ENCODE assay signal across 15 mouse cellular contexts in the genomic region with DNA sequence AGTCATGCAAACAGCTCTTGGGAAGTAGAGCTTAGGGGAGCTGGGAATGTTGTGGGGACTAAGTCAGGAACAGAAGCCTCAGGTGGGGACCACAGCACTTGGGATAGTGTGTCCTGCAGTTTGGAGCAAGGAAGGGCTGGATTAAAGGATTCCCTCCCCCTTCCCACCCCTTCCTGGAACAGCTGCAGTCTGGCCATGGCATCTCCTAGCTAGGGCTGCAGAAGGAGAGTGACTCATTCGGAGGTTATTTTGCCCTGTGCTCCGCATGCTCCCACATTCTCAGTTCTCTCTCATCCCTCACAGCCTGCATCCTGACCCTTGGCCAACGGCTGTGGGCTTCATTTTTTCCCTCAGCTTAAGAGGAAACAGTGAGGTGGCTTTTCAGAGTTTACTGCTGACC. TPM values are rescaled to one million over a fixed set of nuclear protein-coding genes. Genes with fewer than 3 reads are reported as not detected.
DNase-seq lines count a peak whose midpoint lies in the region; ATAC-seq and TF ChIP-seq lines count a peak whose summit lies in the region.
"Had no signal": no experiment of that assay in that cellular context is flagged by ENCODE, and none has a peak within 500 bp of the region (broad histone marks: within the 10 kb centered on the region; RNA-seq: fewer than 3 reads in every experiment).

No protein-coding gene starts in this region.

- DNase-seq in gastrocnemius, postnatal 14 days: peak; percentile 34
- DNase-seq in gastrocnemius, adult 8-10 months (ENCODE audit: low spot score in 2 of 2): no peak
- peak; percentile 60 for DNase-seq in 3134 (ENCODE audit: extremely low read depth, insufficient read length, low spot score)
- peak; percentile 28 for DNase-seq in Patski (ENCODE audit: low read depth, low spot score)
- DNase-seq in layer of hippocampus, adult 18-20 months (ENCODE audit: low spot score in 2 of 2): no peak
- DNase-seq in embryo, embryonic 9.5 days (ENCODE audit: extremely low spot score): no peak
- DNase-seq: cerebellum, postnatal 25 days; thymus, postnatal 4 days had no signal

- no peak for TF ChIP-seq CTCF in Patski (IDR thresholded peaks at IDR 0.05)

- H3K36me3 ChIP-seq in heart, embryonic 13.5 days: no peaks in the 10 kb centered on the region
- no peaks in the 10 kb centered on the region for H3K36me3 ChIP-seq in midbrain, embryonic 16.5 days (ENCODE audit: control insufficient read depth, insufficient read depth, low read length)
- H3K36me3 ChIP-seq: forebrain, embryonic 10.5 days had no signal

- no peak overlapping the region for H3K27ac ChIP-seq in heart, embryonic 13.5 days (replicated peaks)
- H3K27ac ChIP-seq in midbrain, embryonic 16.5 days (ENCODE audit: low read length): no peak overlapping the region
- H3K27ac ChIP-seq: forebrain, embryonic 10.5 days; hindbrain, postnatal 0 days; macrophage had no signal

- in situ Hi-C loops in Patski (cut with MboI; ENCODE audit: low pct_unique_long_range_greater_than_20kb): no loop called here

- no peaks in the 10 kb centered on the region for H3K27me3 ChIP-seq in Patski
- no peaks in the 10 kb centered on the region for H3K27me3 ChIP-seq in heart, embryonic 13.5 days (replicated peaks)
- no peaks in the 10 kb centered on the region for H3K27me3 ChIP-seq in midbrain, embryonic 16.5 days (ENCODE audit: control insufficient read depth, insufficient read depth, low read depth, low read length)
- H3K27me3 ChIP-seq: CH12.LX had no signal

- no peaks in the 10 kb centered on the region for H3K9me3 ChIP-seq in heart, embryonic 13.5 days
- no peaks in the 10 kb centered on the region for H3K9me3 ChIP-seq in midbrain, embryonic 16.5 days (replicated peaks; ENCODE audit: control insufficient read depth, low read length, poor library complexity, severe bottlenecking)
- H3K9me3 ChIP-seq: forebrain, embryonic 10.5 days had no signal

- POLR2A ChIA-PET in Patski (lab: Charles Lee): interaction anchor here (0.9 kb wide), 1 partner anchor 17 kb away, joined by 3 read pairs; no protein-coding TSS in a partner anchor

- peak overlapping the region; percentile 0; the same call in 1 of the 2 replicates for H3K9ac ChIP-seq in heart, embryonic 13.5 days
- no peak overlapping the region for H3K9ac ChIP-seq in midbrain, embryonic 16.5 days (ENCODE audit: low read depth, low read length)

- ATAC-seq in Patski: peak; percentile 92
- no peak for ATAC-seq in heart, embryonic 13.5 days (ENCODE audit: extremely low read depth, insufficient number of reproducible peaks, low FRiP score, low TSS enrichment)
- ATAC-seq in midbrain, embryonic 16.5 days: no peak
- ATAC-seq: hindbrain, postnatal 0 days had no signal

- WGBS in heart, embryonic 13.5 days: 30% methylated on average over 3 of the region's 3 CpGs
- 52% methylated on average over 3 of the region's 3 CpGs for WGBS in midbrain, embryonic 16.5 days

- H3K4me3 ChIP-seq in heart, embryonic 13.5 days: no peak overlapping the region
- no peak overlapping the region for H3K4me3 ChIP-seq in midbrain, embryonic 16.5 days (ENCODE audit: low read depth, low read length)
- H3K4me3 ChIP-seq: forebrain, embryonic 10.5 days had no signal

- H3K4me1 ChIP-seq in heart, embryonic 13.5 days: peaks cover 56% of the 10 kb centered on the region
- peaks cover 12% of the 10 kb centered on the region for H3K4me1 ChIP-seq in midbrain, embryonic 16.5 days (ENCODE audit: control insufficient read depth, insufficient read depth, low read length)

- intact Hi-C loops in gastrocnemius, postnatal 14 days (cut with DNase I; ENCODE audit: low total_unique reads): no loop called here

- H3K4me2 ChIP-seq in heart, embryonic 13.5 days: no peak overlapping the region
- H3K4me2 ChIP-seq in midbrain, embryonic 16.5 days (ENCODE audit: low read length): no peak overlapping the region
- H3K4me2 ChIP-seq: liver, embryonic 11.5 days had no signal

- CTCF ChIA-PET in Patski (lab: Charles Lee): interaction anchor here (1.2 to 2.3 kb wide), 2 partner anchors 17 to 19 kb away, joined by 3 to 5 read pairs; a partner anchor contains a TSS

RNA-seq across cellular contexts. Expression of a gene that starts 18.9 kb away (rescaled TPM):
- 10 to 100 TPM; 40.7 to 42.1 TPM for total RNA-seq in gastrocnemius, postnatal 14 days (2021)
- total RNA-seq in gastrocnemius, adult 8-10 months (2022): 10 to 100 TPM; 38.7 to 43.9 (median 41.0) TPM
- 88.2 TPM for polyA plus RNA-seq in Patski (2021)
- polyA plus RNA-seq in heart, embryonic 13.5 days (2015; fragmentation: Nextera tagmentation; extraction: Ambion mirVana): 82.8 and 92.5 TPM in 2 replicates
- total RNA-seq in layer of hippocampus, adult 18-20 months (2021): 10 to 100 TPM; 23.5 to 23.8 TPM
- 71.9 and 75.8 TPM in 2 replicates for polyA plus RNA-seq in midbrain, embryonic 16.5 days (2015; fragmentation: Nextera tagmentation; extraction: Ambion mirVana)

Comparison
In these comparisons a context has a peak if more than half of its experiments do, and no peak if none do; other contexts are left out.
1. DNase-seq: peak in gastrocnemius, postnatal 14 days (single experiment), 3134 (single experiment) and Patski (single experiment); none in gastrocnemius, adult 8-10 months (0 of 2), layer of hippocampus, adult 18-20 months (0 of 2) and embryo, embryonic 9.5 days (single experiment).